ENCODE assay signal across 8 mouse cellular contexts in the genomic region with DNA sequence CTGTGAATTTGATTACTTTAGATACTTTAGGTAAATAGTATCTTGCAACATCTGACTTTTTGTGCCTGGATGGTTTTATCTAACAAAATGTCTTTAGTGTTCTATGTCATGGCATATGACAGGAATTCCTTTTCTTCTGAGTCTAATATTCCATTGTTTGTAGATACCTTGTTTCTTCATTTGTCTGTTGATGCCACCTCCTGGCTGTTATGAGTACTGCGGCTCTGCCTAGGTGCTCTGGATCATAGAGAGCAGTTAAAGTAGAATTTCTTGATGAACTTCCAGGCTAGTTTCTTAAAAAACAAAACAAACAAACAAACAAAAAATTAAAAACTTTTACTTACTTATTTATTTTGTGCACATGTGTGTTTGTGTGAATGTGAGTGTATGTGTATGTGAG.
DNase-seq lines count a peak whose midpoint lies in the region; ATAC-seq and TF ChIP-seq lines count a peak whose summit lies in the region.

No protein-coding gene starts in this region.

- no peaks in the 10 kb centered on the region for H3K4me1 ChIP-seq in kidney, adult 2 months (ENCODE audit: control insufficient read depth, insufficient read depth, low read length)
- no peaks in the 10 kb centered on the region for H3K4me1 ChIP-seq in kidney, embryonic 16.5 days (ENCODE audit: insufficient read depth, low read length)
- H3K4me1 ChIP-seq in ES-E14 (ENCODE audit: control insufficient read depth in 2 of 2, insufficient read depth in 2 of 2, low read length in 2 of 2, poor library complexity in 1 of 2), result no peaks in the 10 kb centered on the region
- 0 out of 2 replicates have a peak, but pooled peaks cover 4% of the 10 kb centered on the region for H3K4me1 ChIP-seq in midbrain, embryonic 13.5 days (replicated peaks)

- TF ChIP-seq POLR2A in kidney, adult 2 months (IDR thresholded peaks at IDR 0.05; ENCODE audit: low read depth, low read length), result no peak

- peak; percentile 52 for DNase-seq in kidney, adult 2 months
- DNase-seq in ES-E14 (ENCODE audit: low read depth, low spot score), result peak; percentile 46
- peak; percentile 65 for DNase-seq in adrenal gland, postnatal 10 days
- peak; percentile 31 for DNase-seq in lung, postnatal 25 days (ENCODE audit: low spot score)
- peak; percentile 84 for DNase-seq in thymus, postnatal 4 days

- H3K9ac ChIP-seq in kidney, embryonic 16.5 days (replicated peaks; ENCODE audit: low read length), result no peak overlapping the region
- H3K9ac ChIP-seq in ES-E14 (ENCODE audit: insufficient read depth, low read depth, low read length, poor library complexity, severe bottlenecking), result no peak overlapping the region
- no peak overlapping the region for H3K9ac ChIP-seq in midbrain, embryonic 13.5 days (replicated peaks)

- in situ Hi-C loops in ES-E14 (cut with MboI; ENCODE audit: low sequenced_read_pairs in 2 of 2, unreplicated experiment in 2 of 2), result no loop called here

- H3K4me2 ChIP-seq in kidney, embryonic 16.5 days (replicated peaks; ENCODE audit: low read depth, low read length), result no peak overlapping the region
- H3K4me2 ChIP-seq in midbrain, embryonic 13.5 days (replicated peaks), result no peak overlapping the region

- no peaks in the 10 kb centered on the region for H3K27me3 ChIP-seq in kidney, adult 2 months (replicated peaks; ENCODE audit: control insufficient read depth, insufficient read depth, low read length)
- no peaks in the 10 kb centered on the region for H3K27me3 ChIP-seq in kidney, embryonic 16.5 days (ENCODE audit: insufficient read depth, low read length)
- H3K27me3 ChIP-seq in midbrain, embryonic 13.5 days, result no peaks in the 10 kb centered on the region

- WGBS in kidney, adult 2 months, result 77% methylated on average over 1 of the region's 1 CpGs
- WGBS in kidney, embryonic 16.5 days, result 69% methylated on average over 1 of the region's 1 CpGs
- 64% methylated on average over 1 of the region's 1 CpGs for WGBS in midbrain, embryonic 13.5 days

- peak; percentile 53 for TF ChIP-seq CTCF in kidney, adult 2 months (conservative IDR thresholded peaks at IDR 0.05; ENCODE audit: insufficient read depth, insufficient read length, low read depth, low read length)

- H3K4me3 ChIP-seq in kidney, adult 2 months (ENCODE audit: insufficient read depth, low read depth, low read length), result no peak overlapping the region
- H3K4me3 ChIP-seq in kidney, embryonic 16.5 days (ENCODE audit: low read length), result no peak overlapping the region
- no peak overlapping the region for H3K4me3 ChIP-seq in ES-E14 (ENCODE audit: insufficient read depth in 1 of 2, low read depth in 1 of 2, low read length in 2 of 2, poor library complexity in 1 of 2, severe bottlenecking in 1 of 2)
- H3K4me3 ChIP-seq in midbrain, embryonic 13.5 days (replicated peaks), result no peak overlapping the region

- no peaks in the 10 kb centered on the region for H3K36me3 ChIP-seq in kidney, adult 2 months (ENCODE audit: control insufficient read depth, insufficient read depth, low read length)
- H3K36me3 ChIP-seq in kidney, embryonic 16.5 days (ENCODE audit: insufficient read depth, low read length), result no peaks in the 10 kb centered on the region
- no peaks in the 10 kb centered on the region for H3K36me3 ChIP-seq in ES-E14 (ENCODE audit: control insufficient read depth, insufficient read depth, low read length, poor library complexity, severe bottlenecking)
- H3K36me3 ChIP-seq in midbrain, embryonic 13.5 days, result no peaks in the 10 kb centered on the region

- H3K9me3 ChIP-seq in kidney, embryonic 16.5 days (ENCODE audit: low read length), result no peaks in the 10 kb centered on the region
- no peaks in the 10 kb centered on the region for H3K9me3 ChIP-seq in ES-E14 (ENCODE audit: control insufficient read depth, insufficient read depth, low read depth, low read length)
- no peaks in the 10 kb centered on the region for H3K9me3 ChIP-seq in midbrain, embryonic 13.5 days

- ATAC-seq in kidney, embryonic 16.5 days (ENCODE audit: low FRiP score, low TSS enrichment), result no peak
- ATAC-seq in granulocyte monocyte progenitor cell, adult 5-6 weeks (replicated peaks; ENCODE audit: poor library complexity, severe bottlenecking), result 0 out of 2 replicates have a peak, but pooled peaks have one; percentile 34
- no peak for ATAC-seq in midbrain, embryonic 13.5 days

- no peak overlapping the region for H3K27ac ChIP-seq in kidney, adult 2 months (ENCODE audit: insufficient read depth, low read depth, low read length)
- H3K27ac ChIP-seq in kidney, embryonic 16.5 days (ENCODE audit: low read length), result no peak overlapping the region
- no peak overlapping the region for H3K27ac ChIP-seq in ES-E14 (ENCODE audit: insufficient read depth, low read depth, low read length, poor library complexity, severe bottlenecking)
- H3K27ac ChIP-seq in midbrain, embryonic 13.5 days, result no peak overlapping the region

TF ChIP-seq in ES-E14, 5 proteins besides CTCF, POLR2A, EP300 and RAD21:
- TF ChIP-seq MAFK (IDR thresholded peaks at IDR 0.05; ENCODE audit: insufficient read depth, low read depth, low read length) (no peak), ZNF384 (IDR thresholded peaks at IDR 0.05; ENCODE audit: low read depth, low read length) (no peak), ZC3H11A (IDR thresholded peaks at IDR 0.05; ENCODE audit: borderline replicate concordance, low read depth, low read length) (no peak), HCFC1 (IDR thresholded peaks at IDR 0.05; ENCODE audit: borderline replicate concordance, insufficient read depth, low read length) (no peak), CHD2 (IDR thresholded peaks at IDR 0.05; ENCODE audit: low read depth, low read length) (no peak)

Comparison
In these comparisons a context has a peak if more than half of its experiments do, and no peak if none do; other contexts are left out.
1. DNase-seq: peak in every context shown above with its lines; median percentile 84 in thymus, postnatal 4 days; 65 in adrenal gland, postnatal 10 days; 52 in kidney, adult 2 months; 46 in ES-E14; 31 in lung, postnatal 25 days.